Mouse (Mus musculus): ENCODE measurements around the gene Atox1.

DNA sequence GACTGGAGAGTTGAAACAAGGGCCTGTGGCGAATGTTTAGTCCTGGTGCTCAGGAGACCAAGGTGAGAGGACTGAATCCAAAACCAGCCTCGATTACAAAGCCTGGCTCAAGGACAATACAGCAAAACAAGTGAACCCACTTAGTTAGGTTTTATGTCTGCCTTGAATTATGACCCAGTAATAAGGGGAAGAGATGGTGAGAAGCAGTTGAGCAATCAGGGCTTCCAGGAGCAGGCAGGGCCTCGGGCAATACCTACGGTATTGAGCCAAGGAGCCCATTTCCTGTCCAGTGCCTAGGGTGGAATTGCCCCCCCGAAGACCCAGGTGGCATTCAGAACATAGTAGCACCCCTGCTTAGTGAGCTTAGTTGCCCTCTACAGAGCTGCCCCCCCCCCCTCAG is 41.8 kb upstream of the Atox1 start:
- no peak for TF ChIP-seq POLR2A (IDR thresholded peaks at IDR 0.05; ENCODE audit: extremely low read depth, insufficient read depth, low read length)
- TF ChIP-seq CTCF (IDR thresholded peaks at IDR 0.05; ENCODE audit: extremely low read depth, insufficient read depth, low read length), result no peak

All from cortical plate, adult 2 months (tissue).